Mouse (Mus musculus): ENCODE measurements around the gene Gprin1.

Gprin1 gene

GRCm38 (mm10) chr13:54726131-54726530 lies 23.5 kb downstream of the Gprin1 start:
- no peak for DNase-seq (ENCODE audit: low read depth, low spot score)

- no peak for DNase-seq (ENCODE audit: low read depth, low spot score)
Measured at GRCm38 (mm10) chr13:54723143-54723542, 26.5 kb downstream of the Gprin1 start.

GRCm38 (mm10) chr13:54716916-54717315 lies 32.8 kb downstream of the Gprin1 start:
- no peak for DNase-seq (ENCODE audit: low read depth, low spot score)

- no peak for DNase-seq (ENCODE audit: low read depth, low spot score)
Measured at GRCm38 (mm10) chr13:54714996-54715395, 34.7 kb downstream of the Gprin1 start.

- DNase-seq (ENCODE audit: low read depth, low spot score), result no peak
Measured at GRCm38 (mm10) chr13:54714393-54714792, 35.3 kb downstream of the Gprin1 start.

GRCm38 (mm10) chr13:54710866-54711265 lies 38.8 kb downstream of the Gprin1 start:
- DNase-seq (ENCODE audit: low read depth, low spot score), result no peak

- DNase-seq (ENCODE audit: low read depth, low spot score), result no peak
Measured at GRCm38 (mm10) chr13:54704890-54705289, 44.8 kb downstream of the Gprin1 start.

GRCm38 (mm10) chr13:54702507-54702906 lies 47.2 kb downstream of the Gprin1 start:
- DNase-seq (ENCODE audit: low read depth, low spot score), result no peak

- DNase-seq (ENCODE audit: low read depth, low spot score), result no peak
Measured at GRCm38 (mm10) chr13:54701243-54701642, 48.4 kb downstream of the Gprin1 start, which contains the start of gene Cdhr2. Gene Cdhr2 (plus strand): TSS chr13:54701461.

GRCm38 (mm10) chr13:54695479-54696230 lies 54.0 kb downstream of the Gprin1 start:
- DNase-seq (ENCODE audit: low read depth, low spot score), result no peak

- DNase-seq (ENCODE audit: low read depth, low spot score), result no peak
Measured at GRCm38 (mm10) chr13:54694348-54695060, 55.2 kb downstream of the Gprin1 start.

GRCm38 (mm10) chr13:54693558-54694347 lies 55.9 kb downstream of the Gprin1 start, which contains the start of gene Rnf44:
Gene Rnf44 (minus strand): TSS chr13:54693907.
- DNase-seq (ENCODE audit: low read depth, low spot score), result peak; percentile 99

GRCm38 (mm10) chr13:54692711-54693557 lies 56.7 kb downstream of the Gprin1 start:
- DNase-seq (ENCODE audit: low read depth, low spot score), result no peak

GRCm38 (mm10) chr13:54691737-54692136 lies 57.9 kb downstream of the Gprin1 start:
- DNase-seq (ENCODE audit: low read depth, low spot score), result no peak

GRCm38 (mm10) chr13:54690151-54690740 lies 59.4 kb downstream of the Gprin1 start:
- no peak for DNase-seq (ENCODE audit: low read depth, low spot score)

- DNase-seq (ENCODE audit: low read depth, low spot score), result peak; percentile 96
Measured at GRCm38 (mm10) chr13:54687575-54688424, 61.9 kb downstream of the Gprin1 start.

GRCm38 (mm10) chr13:54687096-54687495 lies 62.6 kb downstream of the Gprin1 start:
- DNase-seq (ENCODE audit: low read depth, low spot score), result peak; percentile 40
